Mouse (Mus musculus): ENCODE data around the gene Vopp1. TPM values are rescaled to one million over a fixed set of nuclear protein-coding genes. Genes with fewer than 3 reads are reported as not detected.
"Not testable (repeated sequence)": the region's sequence is repeated elsewhere in the genome, so short reads cannot be mapped to it uniquely, and the experiment has no call there.

Gene Vopp1
- polyA plus RNA-seq (2015; fragmentation: Nextera tagmentation; extraction: Ambion mirVana) = 45.6 and 45.7 TPM in 2 replicates

GRCm38 (mm10) chr6:57824422-57825258, at the start of gene Vopp1:
Vopp1 (minus strand) TSS chr6:57825159.
- Histone ChIP-seq H3K27ac (ENCODE audit: low read length) (peak within 1 kb of the TSS; percentile 94), H3K27me3 (ENCODE audit: insufficient read depth, low read length) (no peaks in the 10 kb centered on the region), H3K4me1 (ENCODE audit: insufficient read depth, low read length) (peaks cover 4% of the 10 kb centered on the region), H3K4me2 (replicated peaks; ENCODE audit: low read depth, low read length) (peak within 1 kb of the TSS; percentile 64), H3K4me3 (ENCODE audit: low read length) (peak within 1 kb of the TSS; percentile 94), H3K9ac (replicated peaks; ENCODE audit: low read length) (peak within 1 kb of the TSS; percentile 98), H3K36me3 (ENCODE audit: insufficient read depth, low read length) (no peaks in the 10 kb centered on the region), H3K9me3 (ENCODE audit: low read length) (no peaks in the 10 kb centered on the region)
- under 1% methylated on average over 69 of the region's 87 CpGs for WGBS
- peak; percentile 93 for ATAC-seq (ENCODE audit: low FRiP score, low TSS enrichment)

- H3K4me3 ChIP-seq (ENCODE audit: low read length) = no peak overlapping the region
- no peaks in the 10 kb centered on the region for H3K27me3 ChIP-seq (ENCODE audit: insufficient read depth, low read length)
- WGBS = 46% methylated on average over 6 of the region's 6 CpGs
- H3K9ac ChIP-seq (replicated peaks; ENCODE audit: low read length) = no peak overlapping the region
- H3K9me3 ChIP-seq (ENCODE audit: low read length) = no peaks in the 10 kb centered on the region
- H3K4me2 ChIP-seq (replicated peaks; ENCODE audit: low read depth, low read length) = no peak overlapping the region
- no peaks in the 10 kb centered on the region for H3K36me3 ChIP-seq (ENCODE audit: insufficient read depth, low read length)
- ATAC-seq (ENCODE audit: low FRiP score, low TSS enrichment) = peak; percentile 78
- no peak overlapping the region for H3K27ac ChIP-seq (ENCODE audit: low read length)
- H3K4me1 ChIP-seq (ENCODE audit: insufficient read depth, low read length) = no peaks in the 10 kb centered on the region
Measured at GRCm38 (mm10) chr6:57859043-57860042, 34.4 kb upstream of the Vopp1 start.

GRCm38 (mm10) chr6:57851177-57851576, 26.2 kb upstream of the Vopp1 start:
- not testable (repeated sequence) for H3K27ac ChIP-seq (ENCODE audit: low read length); H3K4me3 ChIP-seq (ENCODE audit: low read length); H3K4me2 ChIP-seq (replicated peaks; ENCODE audit: low read depth, low read length); H3K9ac ChIP-seq (replicated peaks; ENCODE audit: low read length); H3K9me3 ChIP-seq (ENCODE audit: low read length); H3K27me3 ChIP-seq (ENCODE audit: insufficient read depth, low read length); ATAC-seq (ENCODE audit: low FRiP score, low TSS enrichment); H3K36me3 ChIP-seq (ENCODE audit: insufficient read depth, low read length); H3K4me1 ChIP-seq (ENCODE audit: insufficient read depth, low read length)
- 85% methylated on average over 5 of the region's 5 CpGs for whole genome bisulfite sequencing

- H3K27ac ChIP-seq (ENCODE audit: low read length) = no peak within 1 kb of the TSS
- H3K4me1 ChIP-seq (ENCODE audit: insufficient read depth, low read length) = no peaks in the 10 kb centered on the region
- no peaks in the 10 kb centered on the region for H3K9me3 ChIP-seq (ENCODE audit: low read length)
- H3K9ac ChIP-seq (replicated peaks; ENCODE audit: low read length) = no peak within 1 kb of the TSS
- H3K4me3 ChIP-seq (ENCODE audit: low read length) = no peak within 1 kb of the TSS
- WGBS = 51% methylated on average over 1 of the region's 1 CpGs
- H3K4me2 ChIP-seq (replicated peaks; ENCODE audit: low read depth, low read length) = no peak within 1 kb of the TSS
- no peaks in the 10 kb centered on the region for H3K27me3 ChIP-seq (ENCODE audit: insufficient read depth, low read length)
- H3K36me3 ChIP-seq (ENCODE audit: insufficient read depth, low read length) = no peaks in the 10 kb centered on the region
- ATAC-seq (ENCODE audit: low FRiP score, low TSS enrichment) = no peak
Measured at GRCm38 (mm10) chr6:57850286-57850685, 25.3 kb upstream of the Vopp1 start, which contains the start of gene Vmn1r21. Vmn1r21 (minus strand) TSS chr6:57850343.

- H3K4me2 ChIP-seq (replicated peaks; ENCODE audit: low read depth, low read length) = no peak overlapping the region
- no peak overlapping the region for H3K27ac ChIP-seq (ENCODE audit: low read length)
- H3K9ac ChIP-seq (replicated peaks; ENCODE audit: low read length) = no peak overlapping the region
- no peaks in the 10 kb centered on the region for H3K9me3 ChIP-seq (ENCODE audit: low read length)
- no peaks in the 10 kb centered on the region for H3K36me3 ChIP-seq (ENCODE audit: insufficient read depth, low read length)
- 63% methylated on average over 2 of the region's 2 CpGs for WGBS
- no peaks in the 10 kb centered on the region for H3K4me1 ChIP-seq (ENCODE audit: insufficient read depth, low read length)
- ATAC-seq (ENCODE audit: low FRiP score, low TSS enrichment) = no peak
- no peak overlapping the region for H3K4me3 ChIP-seq (ENCODE audit: low read length)
- H3K27me3 ChIP-seq (ENCODE audit: insufficient read depth, low read length) = no peaks in the 10 kb centered on the region
Measured at GRCm38 (mm10) chr6:57839693-57840408, 14.9 kb upstream of the Vopp1 start.

- Histone ChIP-seq H3K9me3 (ENCODE audit: low read length) (no peaks in the 10 kb centered on the region), H3K4me3 (ENCODE audit: low read length) (peak overlapping the region; percentile 94), H3K9ac (replicated peaks; ENCODE audit: low read length) (peak overlapping the region; percentile 98), H3K4me2 (replicated peaks; ENCODE audit: low read depth, low read length) (peak overlapping the region; percentile 64), H3K36me3 (ENCODE audit: insufficient read depth, low read length) (no peaks in the 10 kb centered on the region), H3K4me1 (ENCODE audit: insufficient read depth, low read length) (peaks cover 4% of the 10 kb centered on the region), H3K27ac (ENCODE audit: low read length) (peak overlapping the region; percentile 94; the same call in 1 of the 2 replicates), H3K27me3 (ENCODE audit: insufficient read depth, low read length) (no peaks in the 10 kb centered on the region)
- 2% methylated on average over 5 of the region's 5 CpGs for WGBS
- peak; percentile 29 for ATAC-seq (ENCODE audit: low FRiP score, low TSS enrichment)
Measured at GRCm38 (mm10) chr6:57825259-57825715, 328 bp upstream of the Vopp1 start.

- H3K27me3 ChIP-seq (ENCODE audit: insufficient read depth, low read length) = no peaks in the 10 kb centered on the region
- H3K27ac ChIP-seq (ENCODE audit: low read length) = no peak overlapping the region
- peak overlapping the region; percentile 64 for H3K4me2 ChIP-seq (replicated peaks; ENCODE audit: low read depth, low read length)
- ATAC-seq (ENCODE audit: low FRiP score, low TSS enrichment) = no peak
- H3K9ac ChIP-seq (replicated peaks; ENCODE audit: low read length) = no peak overlapping the region
- no peaks in the 10 kb centered on the region for H3K9me3 ChIP-seq (ENCODE audit: low read length)
- WGBS = 23% methylated on average over 3 of the region's 3 CpGs
- peaks cover 4% of the 10 kb centered on the region for H3K4me1 ChIP-seq (ENCODE audit: insufficient read depth, low read length)
- peak overlapping the region; percentile 16; the same call in 1 of the 2 replicates for H3K4me3 ChIP-seq (ENCODE audit: low read length)
- no peaks in the 10 kb centered on the region for H3K36me3 ChIP-seq (ENCODE audit: insufficient read depth, low read length)
Measured at GRCm38 (mm10) chr6:57823461-57823860, 1.5 kb downstream of the Vopp1 start.

- H3K36me3 ChIP-seq (ENCODE audit: insufficient read depth, low read length) = no peaks in the 10 kb centered on the region
- no peaks in the 10 kb centered on the region for H3K9me3 ChIP-seq (ENCODE audit: low read length)
- peak overlapping the region; percentile 2; the same call in 1 of the 2 replicates for H3K27ac ChIP-seq (ENCODE audit: low read length)
- peak overlapping the region; percentile 64 for H3K4me2 ChIP-seq (replicated peaks; ENCODE audit: low read depth, low read length)
- peaks cover 4% of the 10 kb centered on the region for H3K4me1 ChIP-seq (ENCODE audit: insufficient read depth, low read length)
- H3K4me3 ChIP-seq (ENCODE audit: low read length) = no peak overlapping the region
- WGBS = 44% methylated on average over 5 of the region's 5 CpGs
- no peak overlapping the region for H3K9ac ChIP-seq (replicated peaks; ENCODE audit: low read length)
- ATAC-seq (ENCODE audit: low FRiP score, low TSS enrichment) = peak; percentile 46; the same call in 1 of the 2 replicates
- H3K27me3 ChIP-seq (ENCODE audit: insufficient read depth, low read length) = no peaks in the 10 kb centered on the region
Measured at GRCm38 (mm10) chr6:57822648-57823410, 2.1 kb downstream of the Vopp1 start.

All from kidney, embryonic 16.5 days (tissue).